Mouse (Mus musculus): ENCODE measurements around the gene Sbsn. TPM values are rescaled to one million over a fixed set of nuclear protein-coding genes. Genes with fewer than 3 reads are reported as not detected.
A peak's percentile ranks its signal among the peaks of the same experiment; 100 is the strongest.
"Not testable (repeated sequence)": the region's sequence is repeated elsewhere in the genome, so short reads cannot be mapped to it uniquely, and the experiment has no call there.

Sbsn gene
- 1 to 10 TPM; 7.5 to 7.7 TPM for total RNA-seq (2021)

GRCm38 (mm10) chr7:30751086-30751669 is at the start of gene Sbsn:
Sbsn (plus strand) TSS chr7:30751471.
- DNase-seq (ENCODE audit: extremely low spot score in 1 of 2, low spot score in 1 of 2): no peak

GRCm38 (mm10) chr7:30706214-30706882 is 44.9 kb upstream of the Sbsn start:
- DNase-seq (ENCODE audit: extremely low spot score in 1 of 2, low spot score in 1 of 2): no peak

GRCm38 (mm10) chr7:30707441-30707840 is 43.8 kb upstream of the Sbsn start:
- DNase-seq (ENCODE audit: extremely low spot score in 1 of 2, low spot score in 1 of 2): no peak

GRCm38 (mm10) chr7:30711942-30712341 is 39.3 kb upstream of the Sbsn start, which contains the start of gene Atp4a:
Atp4a (plus strand) TSS chr7:30712209.
- DNase-seq (ENCODE audit: extremely low spot score in 1 of 2, low spot score in 1 of 2): no peak

- peak; percentile 30 to 37 for DNase-seq (ENCODE audit: extremely low spot score in 1 of 2, low spot score in 1 of 2)
These were observed 34.1 kb upstream of the Sbsn start for GRCm38 (mm10) chr7:30717006-30717715.

GRCm38 (mm10) chr7:30717716-30718046 is 33.6 kb upstream of the Sbsn start:
- no peak for DNase-seq (ENCODE audit: extremely low spot score in 1 of 2, low spot score in 1 of 2)

- no peak for DNase-seq (ENCODE audit: extremely low spot score in 1 of 2, low spot score in 1 of 2)
These were observed 31.6 kb upstream of the Sbsn start for GRCm38 (mm10) chr7:30719669-30720068.

GRCm38 (mm10) chr7:30721286-30721685 is 30.0 kb upstream of the Sbsn start:
- DNase-seq (ENCODE audit: extremely low spot score in 1 of 2, low spot score in 1 of 2): no peak

GRCm38 (mm10) chr7:30723274-30723953 is 27.9 kb upstream of the Sbsn start:
- DNase-seq (ENCODE audit: extremely low spot score in 1 of 2, low spot score in 1 of 2): no peak

- DNase-seq (ENCODE audit: extremely low spot score in 1 of 2, low spot score in 1 of 2): no peak
These were observed 23.1 kb upstream of the Sbsn start for GRCm38 (mm10) chr7:30728214-30728613.

- peak in 1 of 2 experiments; percentile 18 for DNase-seq (ENCODE audit: extremely low spot score in 1 of 2, low spot score in 1 of 2)
These were observed 22.4 kb upstream of the Sbsn start for GRCm38 (mm10) chr7:30728739-30729395.

GRCm38 (mm10) chr7:30729396-30730063 is 21.7 kb upstream of the Sbsn start, which contains the start of gene Tmem147:
Tmem147 (minus strand) TSS chr7:30729540.
- peak; percentile 94 to 96 for DNase-seq (ENCODE audit: extremely low spot score in 1 of 2, low spot score in 1 of 2)

- DNase-seq (ENCODE audit: extremely low spot score in 1 of 2, low spot score in 1 of 2): not testable (repeated sequence)
These were observed 21.1 kb upstream of the Sbsn start for GRCm38 (mm10) chr7:30730064-30730722.

GRCm38 (mm10) chr7:30736211-30736610 is 15.1 kb upstream of the Sbsn start:
- no peak for DNase-seq (ENCODE audit: extremely low spot score in 1 of 2, low spot score in 1 of 2)

- DNase-seq (ENCODE audit: extremely low spot score in 1 of 2, low spot score in 1 of 2): not testable (repeated sequence)
These were observed 8.7 kb upstream of the Sbsn start for GRCm38 (mm10) chr7:30742570-30742969.

GRCm38 (mm10) chr7:30743617-30744016 is 7.7 kb upstream of the Sbsn start, which contains the start of gene Gapdhs:
Gapdhs (minus strand) TSS chr7:30743681.
- DNase-seq (ENCODE audit: extremely low spot score in 1 of 2, low spot score in 1 of 2): not testable (repeated sequence)

GRCm38 (mm10) chr7:30744022-30744598 is 7.2 kb upstream of the Sbsn start:
- no peak for DNase-seq (ENCODE audit: extremely low spot score in 1 of 2, low spot score in 1 of 2)

- no peak for DNase-seq (ENCODE audit: extremely low spot score in 1 of 2, low spot score in 1 of 2)
These were observed 3.6 kb upstream of the Sbsn start for GRCm38 (mm10) chr7:30747525-30748204.
